Mouse (Mus musculus) spleen, adult 2 months (tissue): ENCODE data around the gene Fam227b.

Source experiments
- CTCF ChIP-seq: fragments of 200-500 bp; IDR thresholded peaks from 2 replicates; pipeline ENCODE4 v1.5.1; 2011; ENCODE audit warnings: mild to moderate bottlenecking, inconsistent platforms; ENCODE audit not compliant: insufficient read depth, insufficient read length, insufficient replicate concordance; ENCODE audit errors: extremely low read depth
- POLR2A ChIP-seq: fragments of 200-500 bp; IDR thresholded peaks from 2 replicates; pipeline ENCODE4 v1.6.1; 2011; ENCODE audit warnings: low read depth, low read length, inconsistent platforms

DNA sequence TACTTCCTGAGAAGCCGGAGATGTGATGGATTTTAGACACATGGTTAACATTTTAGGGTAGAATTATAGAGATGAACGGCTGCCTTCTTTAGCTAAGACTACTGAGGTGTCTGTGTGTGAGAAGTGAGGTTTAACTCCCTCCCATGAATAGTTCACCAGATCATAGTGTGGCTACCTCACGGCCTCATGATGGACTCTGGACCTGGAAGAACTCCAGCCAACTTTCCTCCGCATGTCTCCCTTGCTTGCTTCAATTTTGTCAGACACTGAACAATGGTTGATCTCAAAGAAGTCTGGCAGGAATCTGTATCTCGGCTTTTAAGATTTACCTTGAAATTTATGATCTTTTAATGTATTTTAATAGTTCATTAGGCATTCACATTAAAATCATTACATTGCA, 106.2 kb downstream of the Fam227b start:
- no peak for TF ChIP-seq CTCF
- TF ChIP-seq POLR2A, result no peak
